Mouse (Mus musculus) monocyte, adult 2 months (primary cell): Measurements from ENCODE around the gene Metap1d.
A peak's percentile ranks its signal among the peaks of the same experiment; 100 is the strongest.

ENCODE experiments used
- DNase-seq, 2 experiments: peaks; one replicate each; pipeline ENCODE4 v3.0.0; 2022; ENCODE audit warnings: low spot score in 2 of 2, low read depth in 1 of 2

Gene Metap1d

DNA sequence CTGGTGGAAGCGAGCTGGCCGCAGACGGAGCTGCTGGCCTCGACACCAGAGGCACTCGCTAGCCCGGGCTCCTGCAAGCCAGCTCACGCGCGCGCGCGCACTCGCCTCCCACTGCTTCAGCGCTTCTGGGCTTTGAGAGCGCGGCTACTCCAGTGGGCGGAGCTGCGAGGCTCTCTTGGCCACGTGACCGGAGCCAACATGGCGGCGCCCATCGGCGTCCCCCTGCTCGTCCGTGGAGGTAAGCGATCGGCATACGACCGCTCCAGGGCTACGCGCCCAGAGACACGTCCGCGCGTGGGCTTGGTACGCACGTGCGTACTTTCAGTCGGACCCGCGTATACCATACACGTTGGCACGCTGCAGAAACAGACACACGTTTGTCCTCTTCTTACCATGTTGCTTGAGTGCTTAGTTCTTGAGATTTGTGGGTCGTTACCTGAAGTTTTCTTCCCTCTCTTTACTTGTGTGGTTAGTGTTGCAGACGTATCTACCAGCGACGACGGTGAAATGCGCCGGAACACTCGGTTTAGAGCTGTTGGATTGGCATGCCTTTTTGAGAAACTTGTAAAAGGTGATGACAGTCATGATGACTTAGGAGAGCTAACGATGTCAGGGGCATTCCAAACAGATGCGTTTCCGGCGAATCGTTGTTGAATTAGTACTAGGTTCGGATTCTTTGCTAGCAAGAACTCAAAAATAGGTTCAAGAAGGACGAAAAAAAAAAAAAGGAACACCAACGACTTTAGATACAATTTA, at the start of gene Metap1d:
Gene Metap1d (plus strand): TSS at position 116 of the 756 bp plus-strand sequence.
- peak; percentile 73 to 81 for DNase-seq

DNA sequence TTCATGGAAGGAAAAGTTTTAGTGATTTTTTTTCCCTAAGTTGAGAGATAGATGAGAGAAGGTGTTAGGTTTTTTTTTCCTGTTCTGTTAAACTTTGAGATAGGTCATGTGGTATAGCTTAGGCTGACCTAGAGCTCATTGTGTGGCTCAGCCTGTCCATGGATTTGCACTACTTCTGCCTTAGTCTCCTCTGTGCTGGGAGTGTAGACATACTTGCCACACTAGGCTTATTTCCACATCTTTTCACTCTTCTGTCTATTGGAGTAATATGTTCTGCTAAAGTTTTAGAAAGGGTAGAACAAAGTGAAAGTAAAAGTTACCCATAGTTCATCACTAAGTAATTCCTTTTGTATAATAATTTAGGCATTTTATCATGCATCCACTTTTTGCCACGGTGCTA, 47.5 kb upstream of the Metap1d start:
- no peak for DNase-seq

DNA sequence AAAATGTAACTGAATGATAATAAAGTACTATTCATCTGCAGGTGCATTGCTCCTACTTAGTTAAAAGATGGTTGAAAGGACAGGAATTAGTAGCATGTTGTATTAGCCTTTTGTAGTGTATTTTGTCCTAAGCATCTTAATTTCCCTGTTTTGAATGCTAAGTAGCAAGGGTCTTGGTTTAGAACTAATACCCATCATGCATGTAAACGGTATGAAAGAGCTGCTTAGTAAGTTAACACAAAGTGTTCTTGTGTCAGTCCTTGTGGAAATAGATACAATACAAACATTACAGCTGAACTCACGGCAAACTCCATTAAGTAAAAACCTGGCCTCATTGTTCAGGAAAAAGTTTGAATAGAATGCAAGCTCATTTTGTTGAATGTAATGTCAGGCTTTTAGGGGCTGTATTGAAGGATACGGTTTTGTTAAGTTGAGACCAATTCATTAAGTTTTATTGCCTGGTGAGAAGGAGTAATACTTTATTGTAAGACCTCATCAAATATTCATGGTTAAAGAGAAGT, 34.3 kb upstream of the Metap1d start:
- no peak for DNase-seq

DNA sequence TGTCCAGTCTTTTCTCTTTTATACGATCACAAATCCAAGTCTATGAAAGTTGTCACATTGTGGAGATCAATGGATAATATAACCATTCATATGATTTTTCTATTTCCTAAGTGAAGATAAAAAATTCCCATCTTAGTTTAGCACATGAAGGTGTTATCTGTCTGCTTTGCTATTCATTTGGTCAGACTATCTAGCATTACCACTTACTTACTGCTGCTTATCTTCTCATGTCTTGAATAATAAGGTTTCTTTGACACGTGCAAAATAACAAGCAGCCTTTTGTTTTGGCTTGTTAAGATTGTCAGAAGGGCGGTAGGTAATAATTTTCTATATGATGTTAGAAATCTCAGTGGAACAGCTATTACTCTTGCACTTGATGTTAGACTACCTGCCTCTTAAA, 33.7 kb upstream of the Metap1d start:
- no peak for DNase-seq

DNA sequence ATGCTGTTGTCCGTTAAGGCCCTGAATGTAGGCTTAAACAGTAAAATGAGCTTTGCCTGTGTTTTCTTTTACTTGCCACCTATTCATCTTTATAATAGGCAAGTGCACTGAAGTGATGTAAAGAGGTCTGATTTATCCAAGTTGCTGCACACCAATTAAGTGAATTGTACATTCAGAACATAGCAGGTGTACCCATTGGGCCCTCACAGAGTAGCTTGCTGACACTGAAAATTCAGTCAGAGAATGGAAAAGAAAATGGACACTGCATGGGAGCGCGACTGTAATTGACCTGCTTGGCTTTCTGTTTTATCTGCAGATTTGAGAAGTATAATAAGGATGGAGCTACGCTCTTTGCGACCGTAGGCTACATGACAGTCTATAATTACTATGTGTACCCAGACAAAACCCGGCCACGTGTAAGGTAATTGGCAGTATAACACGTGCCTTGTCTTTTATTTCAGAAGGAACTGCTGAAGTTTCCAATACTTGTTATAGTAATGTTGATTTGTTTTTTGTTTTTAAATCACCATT, 32.1 kb upstream of the Metap1d start:
- DNase-seq = no peak

DNA sequence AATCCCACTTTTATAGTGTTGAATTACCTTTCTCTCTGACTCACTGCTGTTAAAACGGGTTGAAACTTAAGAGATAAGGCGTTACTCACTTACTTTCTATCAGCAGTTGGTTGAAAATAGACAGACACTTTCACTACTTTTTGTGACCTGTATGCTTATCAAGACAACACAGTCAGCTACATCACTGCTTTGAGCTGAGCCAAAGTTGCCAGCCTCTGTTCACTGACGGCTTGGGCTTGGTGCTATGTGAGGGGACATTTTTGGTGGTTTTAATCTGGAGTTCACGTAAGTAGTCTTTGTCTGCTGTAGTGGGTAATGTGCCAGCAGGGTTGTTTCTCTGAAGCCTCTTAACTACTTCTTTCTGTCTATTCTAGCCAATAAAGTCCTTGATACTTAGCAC, 28.5 kb upstream of the Metap1d start:
- DNase-seq = no peak

DNA sequence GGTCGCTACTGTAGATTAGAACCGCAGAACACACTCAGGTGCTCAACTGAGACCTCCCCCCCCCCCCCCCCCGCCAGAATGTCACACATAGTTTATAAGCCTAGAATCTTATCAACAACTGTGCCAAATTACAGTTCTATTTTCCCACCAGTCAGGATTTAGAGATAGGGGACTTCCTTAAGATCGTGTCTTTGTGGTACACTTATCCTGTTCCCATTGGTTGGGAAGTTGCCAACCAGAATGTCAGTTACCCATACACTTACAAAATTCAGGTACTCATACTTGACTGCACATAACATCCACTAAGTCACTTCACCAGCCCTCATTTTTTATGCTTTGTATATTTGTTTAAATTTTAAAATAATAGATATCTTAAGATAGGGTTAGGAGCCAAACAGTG, 17.6 kb upstream of the Metap1d start:
- no peak for DNase-seq

DNA sequence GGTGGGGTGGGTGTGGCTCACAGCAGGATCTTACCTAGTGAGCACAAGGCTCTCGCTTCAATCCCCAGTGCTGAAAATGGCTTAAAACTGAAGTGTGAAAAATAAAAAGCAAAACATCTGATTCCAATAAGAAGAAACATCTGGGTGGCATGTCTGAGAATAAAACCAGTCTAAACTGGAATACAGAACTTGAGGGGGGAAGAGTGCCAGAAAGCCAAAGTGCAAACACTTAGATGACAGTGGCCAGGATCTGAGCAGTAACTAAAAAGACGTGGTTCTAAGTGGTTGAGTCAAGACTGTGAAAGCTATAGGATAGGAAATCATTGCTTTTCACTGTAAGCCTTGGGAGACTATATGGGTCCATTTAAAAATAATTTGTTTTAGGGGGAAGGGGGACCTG, 9.7 kb upstream of the Metap1d start:
- no peak for DNase-seq

DNA sequence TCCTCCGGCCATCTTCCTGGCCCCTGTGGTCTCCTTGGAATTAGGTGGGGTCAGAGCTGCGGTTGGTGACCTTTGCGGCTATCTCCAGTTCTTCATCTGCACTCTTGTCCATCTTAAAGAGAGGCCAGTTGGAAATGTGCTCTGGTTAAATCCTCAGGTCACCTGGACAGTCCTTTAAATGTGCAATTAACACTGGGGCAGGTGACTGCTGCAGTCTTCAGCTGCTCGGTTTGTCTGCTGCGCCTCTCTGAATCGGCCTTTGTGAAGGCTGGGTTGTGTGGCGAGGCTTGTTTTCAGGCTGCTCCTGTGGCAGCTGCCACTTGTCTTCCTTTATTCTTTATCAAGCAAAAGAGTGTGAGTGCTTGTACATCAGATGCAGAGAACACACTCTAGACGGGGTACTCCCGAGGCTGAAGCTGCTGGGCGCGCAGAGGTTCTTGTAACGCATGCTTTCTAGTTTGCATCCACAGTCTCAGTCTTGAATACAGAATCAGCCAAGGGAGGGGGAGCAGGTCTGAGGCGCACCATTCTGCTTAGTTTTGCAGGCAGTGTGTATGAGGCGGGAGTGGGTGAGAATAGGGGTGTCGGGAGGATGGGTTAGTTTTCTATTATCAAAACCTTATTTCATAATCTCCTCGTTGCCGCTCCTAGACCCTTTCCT, 7.4 kb upstream of the Metap1d start:
- DNase-seq = no peak

DNA sequence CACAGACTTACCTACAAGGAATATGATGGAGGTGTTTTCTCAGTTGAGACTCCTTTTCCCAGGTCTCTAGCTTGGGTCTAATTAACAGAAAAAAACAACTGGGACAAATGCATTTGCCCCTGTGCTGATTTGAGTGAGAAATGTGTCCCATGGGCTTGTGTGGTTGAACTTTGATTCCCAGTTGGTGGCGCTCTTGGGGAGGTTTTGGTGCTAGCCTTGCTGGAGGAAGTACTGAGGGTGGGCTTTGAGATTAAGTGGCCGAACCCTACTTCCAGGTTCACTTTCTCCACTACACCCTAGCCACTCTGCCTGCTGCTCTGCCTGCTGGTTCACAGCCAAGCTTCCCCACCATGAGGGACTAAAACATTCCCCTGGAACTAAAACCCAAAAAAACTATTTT, 3.5 kb upstream of the Metap1d start:
- DNase-seq = no peak

DNA sequence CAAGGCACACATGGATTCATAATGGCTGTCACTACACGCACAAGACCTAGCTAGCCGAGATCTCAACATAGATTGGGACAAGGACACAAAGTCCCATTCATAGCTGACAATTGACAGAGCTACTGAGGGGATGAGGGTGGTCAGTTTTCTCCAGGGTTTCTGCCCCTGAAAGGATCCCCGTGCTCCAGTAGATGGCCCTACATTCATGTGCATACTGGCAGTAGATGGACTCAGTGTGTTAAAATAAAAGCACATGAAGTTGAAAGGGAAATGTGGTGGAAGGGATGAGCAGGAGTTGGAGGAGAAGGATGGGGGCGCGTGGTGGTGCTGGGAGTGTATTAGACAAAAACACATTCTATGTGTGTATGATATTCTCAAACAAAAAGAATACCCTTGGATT, 1.3 kb upstream of the Metap1d start:
- no peak for DNase-seq

DNA sequence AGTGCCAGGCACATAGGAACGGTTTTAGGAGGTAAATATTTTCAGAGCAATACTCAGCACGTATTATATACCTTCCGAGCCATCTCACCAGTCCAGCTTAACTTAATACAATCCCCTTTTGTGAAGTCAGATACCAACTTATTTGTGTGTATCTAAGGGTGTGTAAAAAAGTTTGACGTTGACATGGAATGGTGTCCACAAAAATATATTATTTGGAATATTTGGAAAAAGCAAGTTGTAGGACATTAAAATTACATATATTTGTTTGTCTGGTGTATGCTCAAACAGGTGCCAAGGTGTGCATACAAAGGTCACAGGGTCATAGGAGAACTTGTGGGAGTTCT, 813 bp downstream of the Metap1d start:
- no peak for DNase-seq

DNA sequence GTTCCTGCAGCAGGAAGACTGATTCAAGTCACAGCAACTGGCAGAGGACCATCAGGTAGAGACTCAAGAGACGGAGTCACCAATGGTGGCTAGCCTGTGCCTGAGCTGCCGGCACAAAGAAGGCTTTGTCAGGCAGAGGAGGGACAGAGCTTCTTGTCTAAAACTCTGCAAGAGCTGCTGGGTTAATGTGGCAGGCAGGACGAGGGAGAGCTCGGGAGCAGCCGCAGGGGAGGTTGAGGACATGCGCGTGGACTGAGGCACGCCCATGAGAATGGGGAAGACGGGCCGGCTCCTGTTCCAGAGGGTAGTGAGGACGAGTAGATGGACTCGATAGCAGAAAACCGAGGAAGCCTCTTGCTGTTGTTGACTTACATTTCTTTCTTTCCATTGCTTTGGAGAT, 5.5 kb downstream of the Metap1d start:
- DNase-seq = peak in 1 of 2 experiments; percentile 13

DNA sequence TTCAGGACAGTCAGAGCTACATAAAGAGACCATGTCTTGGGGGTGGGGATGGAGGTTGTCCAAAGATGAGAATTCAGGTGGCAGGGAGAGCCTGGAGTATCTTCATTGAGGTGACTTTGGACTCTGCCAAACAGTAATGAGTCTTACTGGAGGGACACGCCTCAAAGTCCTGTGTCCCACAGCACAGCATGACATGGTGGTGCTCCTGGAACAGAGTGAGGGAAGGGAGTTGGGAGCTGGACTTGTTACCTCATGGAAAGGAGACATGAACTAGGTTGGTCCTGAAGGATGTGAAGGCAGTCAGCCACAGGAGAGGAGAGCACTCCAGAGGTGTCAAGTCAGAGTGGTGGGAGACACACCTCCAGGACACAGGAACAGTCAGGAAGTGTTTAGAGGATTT, 6.6 kb downstream of the Metap1d start:
- DNase-seq = no peak

DNA sequence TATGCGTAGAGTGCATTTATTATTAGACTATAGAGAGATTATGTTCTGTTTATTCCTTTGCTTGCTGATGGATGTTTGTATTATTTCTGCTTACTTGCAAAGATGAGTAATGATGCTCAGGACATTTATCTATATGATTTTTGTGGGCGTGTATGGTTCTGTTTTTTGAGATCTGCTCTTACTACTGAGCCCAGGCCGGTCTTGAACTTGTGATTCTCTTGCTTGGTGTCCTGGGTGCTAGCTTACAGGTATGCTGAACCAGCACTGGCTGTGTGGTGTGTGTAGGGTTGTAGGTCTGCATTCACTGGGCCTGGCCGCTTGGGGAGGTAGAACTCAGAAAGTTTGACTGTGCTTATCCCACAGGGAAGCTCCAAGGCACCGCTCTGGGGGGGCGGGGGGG, 8.1 kb downstream of the Metap1d start:
- no peak for DNase-seq

DNA sequence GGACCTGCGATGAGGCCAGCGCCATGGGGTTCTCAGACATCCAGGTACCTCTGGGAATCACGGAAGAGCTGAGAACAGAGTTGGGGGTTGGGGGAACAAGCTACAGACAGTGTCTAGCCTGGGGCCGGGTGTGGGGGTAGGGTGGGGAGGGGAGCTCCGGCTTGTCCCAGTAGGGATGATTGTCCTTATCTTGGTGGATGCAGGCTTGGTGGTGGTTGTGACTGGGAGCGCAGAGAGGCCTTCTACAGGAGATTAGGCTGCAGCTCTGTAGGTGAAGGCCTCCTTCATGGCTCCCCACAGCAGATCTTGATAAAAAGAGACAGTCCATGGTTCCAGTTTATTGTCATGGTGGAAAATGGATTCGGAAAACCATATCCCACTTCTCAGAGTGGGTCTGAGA, 8.5 kb downstream of the Metap1d start:
- DNase-seq = no peak

DNA sequence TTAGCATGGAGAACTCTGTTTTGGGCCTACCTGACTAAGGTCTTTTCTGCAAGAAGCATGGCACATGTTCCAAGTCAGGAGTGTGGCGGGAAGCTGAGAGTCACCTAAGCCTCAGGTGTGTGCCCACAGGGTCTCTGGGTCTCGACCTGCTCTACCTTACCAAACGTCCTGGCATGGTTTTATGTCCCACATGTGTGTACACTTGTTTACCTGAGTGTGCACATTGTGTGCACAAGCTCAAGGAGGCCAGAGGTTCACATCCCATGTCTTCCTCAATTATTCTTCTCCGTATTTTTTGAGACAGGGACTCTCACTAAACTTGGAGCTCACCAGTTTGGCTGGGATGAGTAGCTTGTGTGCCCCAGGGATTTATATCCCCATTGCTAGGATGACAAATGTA, 9.0 kb downstream of the Metap1d start:
- no peak for DNase-seq

DNA sequence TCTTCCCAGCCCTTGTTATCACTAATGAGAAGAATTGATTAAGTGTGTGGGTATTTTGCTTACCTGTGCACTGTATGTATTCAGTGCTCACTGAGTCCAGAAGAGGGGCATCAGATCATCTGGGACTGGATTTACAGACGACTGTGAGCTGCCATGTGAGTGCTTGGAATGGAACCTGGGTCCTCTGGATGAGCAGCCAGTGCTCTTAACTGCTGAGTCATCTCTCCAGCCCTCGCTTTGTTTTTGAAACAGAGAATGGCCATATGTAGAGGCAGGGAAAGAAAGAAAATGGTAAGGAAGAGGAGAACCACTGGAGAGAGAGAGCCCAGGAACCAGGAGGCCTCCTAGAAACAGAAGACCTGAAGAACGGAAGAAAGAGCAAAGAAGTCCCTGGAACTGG, 9.5 kb downstream of the Metap1d start:
- DNase-seq = no peak

DNA sequence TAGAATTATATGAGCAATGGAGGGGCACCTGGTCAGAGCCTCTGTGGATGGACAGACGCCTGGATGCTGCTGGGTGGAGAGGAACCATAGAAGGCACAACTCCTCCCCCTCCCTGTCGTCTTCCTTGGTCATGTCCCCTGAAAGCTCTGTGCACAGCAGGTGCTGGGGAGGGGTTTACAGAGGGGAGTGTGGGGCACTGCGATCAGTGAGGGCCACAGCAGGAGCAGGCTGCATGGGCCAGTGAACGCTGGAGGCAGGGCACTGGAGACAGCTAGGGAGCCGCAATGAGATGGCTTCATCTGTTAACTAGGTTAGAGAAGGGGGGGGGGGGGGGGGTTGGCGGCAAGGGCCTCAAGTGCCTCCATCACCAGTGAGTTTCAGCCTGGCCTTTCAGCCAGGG, 13.0 kb downstream of the Metap1d start:
- no peak for DNase-seq

DNA sequence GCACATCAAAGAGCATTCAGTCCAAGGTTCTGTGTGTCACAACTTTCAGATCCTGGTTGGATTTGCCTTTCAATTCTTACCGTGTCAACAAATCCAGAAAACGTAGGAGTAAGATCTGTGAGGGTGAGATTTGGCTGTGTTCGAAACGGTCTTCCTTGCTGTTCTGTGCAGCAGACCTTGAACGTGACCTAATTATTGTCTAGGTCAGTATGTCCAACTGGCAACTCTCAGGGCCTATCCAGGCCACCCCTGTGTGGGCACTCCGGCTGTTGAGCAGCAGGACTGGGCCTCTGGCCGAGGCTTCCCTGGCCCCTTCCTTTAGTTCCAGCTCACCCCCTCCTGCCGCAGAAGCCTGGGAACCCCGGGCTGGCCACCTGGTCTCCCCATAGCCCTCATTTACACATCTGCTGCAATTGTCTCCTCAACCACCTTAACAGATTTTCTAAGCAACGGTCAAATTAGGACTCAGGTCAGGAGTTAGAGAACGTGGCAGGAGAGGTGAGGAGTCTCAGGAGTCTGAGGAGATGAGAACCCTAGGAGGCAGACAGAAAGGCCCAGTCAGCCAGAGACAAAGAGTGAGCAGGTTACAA, 13.9 kb downstream of the Metap1d start:
- no peak for DNase-seq

DNA sequence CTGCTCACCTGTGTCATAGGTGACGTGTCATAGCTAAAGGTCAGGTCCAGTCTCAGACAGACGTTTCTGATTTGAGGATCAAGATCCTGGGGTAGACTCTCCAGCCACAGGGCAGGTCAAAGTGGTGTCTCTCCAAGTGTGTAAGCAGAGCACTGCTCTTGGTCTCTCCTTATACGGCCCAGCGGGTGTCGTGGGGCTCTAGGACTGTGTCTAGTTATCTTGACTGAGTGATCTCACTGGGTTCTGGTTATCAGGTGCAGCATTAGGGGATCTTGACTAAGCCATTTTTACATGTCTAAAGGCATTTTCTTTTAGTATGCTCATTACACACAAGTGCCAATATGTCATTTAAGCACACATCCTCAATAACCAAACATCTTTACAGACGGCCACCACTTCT, 18.0 kb downstream of the Metap1d start:
- no peak for DNase-seq

DNA sequence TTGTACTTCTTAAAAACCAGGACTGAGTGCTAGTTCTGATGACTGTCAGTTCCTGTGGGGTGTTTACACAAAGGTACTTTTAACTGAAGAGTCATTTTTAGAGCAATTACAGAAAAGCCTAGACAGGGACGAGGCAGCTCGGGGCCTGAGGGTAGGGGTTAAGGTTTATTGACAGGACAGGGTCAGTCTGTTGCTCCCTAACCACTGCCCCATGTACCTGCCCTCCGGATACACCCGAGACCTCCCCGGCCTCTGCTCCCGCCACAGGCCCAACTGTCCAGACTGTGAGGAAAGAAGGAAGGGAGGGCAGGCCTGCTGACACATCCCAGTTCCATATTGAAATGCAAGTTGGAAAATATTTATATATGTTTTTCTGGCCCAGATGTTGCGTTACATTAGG, 20.8 kb downstream of the Metap1d start:
- DNase-seq = no peak
